Mouse (Mus musculus): ENCODE data around the gene Dnah7a.
"Not testable (repeated sequence)": the region's sequence is repeated elsewhere in the genome, so short reads cannot be mapped to it uniquely, and the experiment has no call there.

Dnah7a gene

DNA sequence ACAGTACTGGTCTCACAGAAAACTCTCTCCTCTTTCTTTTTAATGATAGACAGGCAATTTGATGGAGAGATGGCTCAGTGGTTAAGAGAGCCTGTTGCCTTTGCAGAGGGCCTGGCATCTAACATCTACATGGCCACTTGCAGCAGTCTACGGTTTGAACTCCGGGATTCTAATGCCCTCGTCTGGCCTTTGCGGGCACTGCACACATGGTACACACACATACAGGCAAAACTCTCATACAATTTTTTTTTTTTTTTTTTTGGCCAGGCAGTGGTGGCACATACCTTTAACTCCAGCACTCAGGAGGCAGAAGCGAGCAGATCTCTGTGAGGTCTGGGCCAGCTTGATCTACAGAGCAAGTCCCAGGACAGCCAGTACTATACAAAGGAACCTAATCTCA, 2.4 kb downstream of the Dnah7a start:
- no peak for DNase-seq (ENCODE audit: low spot score in 2 of 2)

DNA sequence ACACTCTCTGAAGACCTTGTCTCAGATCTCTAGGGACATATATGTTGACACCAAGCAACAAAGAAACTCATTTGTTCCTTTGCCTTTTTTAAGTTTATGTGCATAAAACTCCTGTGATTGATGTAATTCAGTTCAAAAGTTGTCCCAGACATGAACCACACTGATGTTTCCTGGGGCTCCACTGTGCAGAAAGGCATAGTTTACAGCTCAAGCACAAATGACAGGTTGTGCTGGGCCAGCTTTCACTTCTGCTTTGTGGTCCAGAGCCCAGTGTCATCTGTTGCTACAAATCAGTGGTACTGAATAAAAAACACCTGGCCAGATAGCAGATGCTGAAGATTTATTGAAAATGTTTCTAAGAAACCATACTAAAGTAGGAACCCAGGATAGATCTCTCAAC, 42.3 kb downstream of the Dnah7a start:
- not testable (repeated sequence) for DNase-seq (ENCODE audit: low spot score in 2 of 2)

DNA sequence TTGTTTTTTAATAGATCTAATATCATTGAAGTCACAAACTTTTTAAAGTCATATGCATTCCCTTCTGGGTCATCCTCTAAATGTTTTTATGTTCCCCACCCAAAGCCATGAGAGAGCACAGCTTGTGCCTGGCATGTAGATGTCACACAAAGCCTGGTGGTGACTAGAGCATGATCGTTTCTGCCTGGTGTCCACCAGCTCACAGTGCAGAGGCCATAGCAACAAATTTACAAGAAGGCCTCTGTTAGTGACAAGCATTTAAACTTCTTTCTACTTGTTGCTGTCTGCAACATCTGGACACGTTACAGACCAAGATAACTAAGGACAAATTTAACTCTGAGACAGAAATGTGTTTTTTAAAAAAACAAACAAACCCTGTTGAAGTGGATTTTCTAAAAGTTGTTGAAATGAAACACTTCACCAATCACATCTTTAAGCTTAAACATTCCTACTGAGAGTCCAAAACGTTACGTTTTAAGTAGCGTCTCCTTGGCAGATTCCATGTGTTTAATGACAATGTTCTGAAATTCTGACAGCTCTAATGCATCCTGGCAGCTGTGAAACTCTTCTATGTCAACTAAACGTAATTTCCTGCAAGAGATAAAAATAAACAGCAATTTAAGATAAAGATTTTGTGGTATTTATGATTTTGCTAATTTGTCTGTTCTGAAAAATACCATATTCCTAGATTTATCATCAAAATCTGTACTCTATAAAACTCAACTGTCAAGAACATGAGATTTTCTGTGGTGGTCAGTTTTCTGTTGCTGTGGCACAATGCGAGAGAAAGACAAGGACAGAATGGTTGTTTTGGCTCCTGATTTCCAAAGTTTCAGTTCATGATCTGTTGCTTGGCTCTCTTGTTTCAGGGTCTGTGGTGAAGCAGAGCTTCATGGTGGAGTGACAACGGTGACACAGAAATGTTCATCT, 66.5 kb downstream of the Dnah7a start:
- no peak for DNase-seq (ENCODE audit: low spot score in 2 of 2)

DNA sequence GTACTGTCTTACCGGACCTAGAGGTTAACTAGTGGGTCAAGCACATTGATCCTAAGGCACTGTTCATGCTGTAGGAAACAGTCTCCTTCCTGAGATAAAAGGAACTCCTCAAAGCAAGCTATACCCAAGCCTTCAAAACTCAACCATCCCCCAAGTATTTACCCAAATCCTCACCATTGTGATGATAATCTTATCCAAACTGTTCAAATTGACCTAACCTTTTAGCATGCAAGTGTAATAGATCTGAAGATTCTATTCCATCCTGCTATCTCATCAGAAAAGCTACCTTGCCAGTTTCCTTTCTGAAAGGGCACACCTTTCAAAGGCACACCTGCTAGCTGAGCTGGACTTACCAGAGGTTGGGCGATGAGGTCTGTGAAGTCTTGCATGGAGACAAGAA, 70.9 kb downstream of the Dnah7a start:
- not testable (repeated sequence) for DNase-seq (ENCODE audit: low spot score in 2 of 2)

DNA sequence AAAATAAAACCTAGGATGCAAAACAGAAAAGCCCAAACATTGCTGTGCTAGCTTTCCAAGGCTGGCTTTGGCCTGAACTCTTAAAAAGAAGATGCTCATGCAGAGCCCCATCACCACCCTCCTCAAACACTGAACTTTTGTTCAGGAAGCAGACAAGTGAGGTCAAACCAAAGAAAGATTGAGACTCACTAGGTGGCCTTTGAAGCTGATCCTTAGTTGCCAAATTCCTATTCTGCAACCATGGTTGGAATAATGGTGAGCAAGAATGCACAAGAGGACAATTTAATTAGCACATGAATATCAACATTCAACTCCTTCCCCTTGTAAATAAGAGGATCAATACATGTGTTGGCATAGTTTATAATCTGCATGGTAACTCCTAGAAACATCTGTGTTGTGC, 74.5 kb downstream of the Dnah7a start:
- not testable (repeated sequence) for DNase-seq (ENCODE audit: low spot score in 2 of 2)

DNA sequence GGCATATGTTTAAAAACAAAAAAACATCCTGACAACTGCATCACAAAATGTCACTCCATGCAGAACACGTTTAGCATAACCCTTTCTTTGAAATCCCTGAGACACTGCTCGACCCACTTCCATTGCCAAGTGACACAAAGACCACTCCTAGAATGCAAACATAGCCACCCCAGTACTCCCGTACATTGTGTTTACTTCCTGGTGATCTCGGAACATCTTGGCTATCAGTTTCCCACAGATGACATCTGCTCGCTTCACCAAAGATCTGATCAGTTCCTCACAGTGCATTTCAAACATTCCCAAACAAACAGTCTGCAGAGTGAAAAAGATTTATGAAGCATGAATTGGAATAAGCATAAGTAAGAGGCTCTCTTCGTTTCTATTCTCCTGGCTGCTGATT, 76.6 kb downstream of the Dnah7a start:
- DNase-seq (ENCODE audit: low spot score in 2 of 2): no peak

DNA sequence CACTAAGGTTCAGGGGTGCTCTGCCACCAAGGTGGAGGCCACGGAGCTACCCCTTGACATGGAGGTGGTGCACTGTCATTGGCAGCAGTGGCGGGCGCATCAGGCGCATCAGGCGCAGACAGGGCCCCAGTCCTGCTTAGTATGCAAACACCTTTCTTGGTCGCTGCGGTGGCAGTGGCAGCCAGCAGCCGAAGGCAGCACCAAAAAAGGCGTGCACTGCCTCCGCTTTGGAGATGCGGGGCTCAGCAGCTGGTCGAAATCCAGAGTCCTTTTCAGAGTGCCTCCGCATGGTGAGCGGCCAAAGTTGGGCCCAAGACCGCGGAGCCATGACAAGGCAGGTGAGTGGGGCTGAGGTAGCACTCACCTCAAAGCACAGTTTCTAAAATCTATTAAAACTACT, 93.1 kb downstream of the Dnah7a start:
- DNase-seq (ENCODE audit: low spot score in 2 of 2): no peak

DNA sequence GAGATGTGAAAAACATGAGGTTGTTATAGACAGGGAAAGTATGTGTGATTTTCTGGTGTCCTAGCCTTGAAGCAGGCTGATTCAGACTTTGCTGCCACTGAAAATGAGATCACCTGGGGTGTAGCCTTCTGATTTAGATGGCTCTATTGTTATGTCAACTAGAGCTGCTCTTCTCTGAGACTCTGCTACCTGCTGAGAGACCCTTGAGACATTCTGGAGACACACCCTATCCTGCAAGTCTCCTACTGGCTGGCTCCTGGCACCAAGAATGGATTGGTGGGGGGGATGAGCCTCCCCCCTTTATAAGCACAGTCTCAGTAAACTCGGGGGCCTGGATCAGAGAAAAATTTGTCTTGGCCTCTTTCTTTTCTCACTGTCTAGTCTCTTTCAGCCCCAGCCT, 125.3 kb downstream of the Dnah7a start:
- not testable (repeated sequence) for DNase-seq (ENCODE audit: low spot score in 2 of 2)

DNA sequence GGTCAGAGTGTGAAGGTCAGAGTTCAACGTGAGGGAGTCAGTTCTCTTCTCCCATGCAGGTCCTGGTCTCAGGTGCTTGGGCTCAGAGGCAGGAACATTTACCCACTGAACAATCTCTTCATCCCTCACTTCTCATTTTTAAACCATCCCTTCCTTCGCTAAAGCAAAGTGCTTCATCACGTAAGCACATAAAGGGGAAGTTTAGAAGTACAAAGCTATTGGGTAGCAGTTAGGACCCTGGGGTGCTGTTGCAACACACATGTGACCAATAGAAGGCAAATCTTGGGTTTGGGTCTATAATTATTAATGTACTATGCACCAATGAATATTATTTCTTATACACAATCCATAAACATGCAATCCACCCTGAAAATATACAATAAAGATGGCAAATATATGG, 148.7 kb downstream of the Dnah7a start:
- not testable (repeated sequence) for DNase-seq (ENCODE audit: low spot score in 2 of 2)

DNA sequence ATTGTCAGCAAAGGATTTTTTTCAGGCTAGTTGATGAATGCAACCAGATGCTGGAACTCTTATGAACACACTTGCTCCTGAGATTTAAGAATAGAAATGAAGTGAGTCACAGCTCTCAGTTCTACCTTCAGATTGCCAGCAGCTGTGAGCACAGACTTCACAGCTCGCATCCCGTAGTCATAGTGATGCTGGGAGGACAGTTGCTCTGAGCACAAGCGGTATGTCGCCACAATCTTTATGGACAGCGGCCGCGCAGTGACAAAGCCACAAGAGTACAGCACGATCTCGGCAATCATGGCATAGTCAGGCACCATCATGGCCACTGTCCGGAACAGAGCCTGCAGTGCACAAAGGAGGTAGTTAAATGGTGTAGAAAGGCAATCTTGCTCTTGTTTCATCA, 159.6 kb downstream of the Dnah7a start:
- peak; percentile 44 to 57 for DNase-seq (ENCODE audit: low spot score in 2 of 2)

DNA sequence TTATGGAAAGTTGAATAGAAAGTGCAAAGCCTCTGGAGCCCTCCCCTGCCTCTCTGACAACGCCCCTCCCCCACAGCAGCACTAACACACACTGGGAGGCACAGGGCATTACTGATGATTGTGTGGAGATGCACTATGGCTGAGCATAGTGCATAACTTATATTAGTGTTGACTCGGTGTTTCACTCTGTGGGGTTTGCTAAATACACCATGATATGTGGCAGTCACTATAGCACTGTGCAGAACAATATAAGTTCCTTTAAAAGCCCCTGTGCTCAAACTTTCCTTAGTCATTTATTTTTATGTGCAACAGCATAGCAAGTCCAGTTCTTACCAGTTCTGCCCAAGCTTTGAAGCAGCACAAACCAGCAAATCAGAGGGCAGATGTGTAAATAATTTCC, 168.2 kb downstream of the Dnah7a start:
- not testable (repeated sequence) for DNase-seq (ENCODE audit: low spot score in 2 of 2)

DNA sequence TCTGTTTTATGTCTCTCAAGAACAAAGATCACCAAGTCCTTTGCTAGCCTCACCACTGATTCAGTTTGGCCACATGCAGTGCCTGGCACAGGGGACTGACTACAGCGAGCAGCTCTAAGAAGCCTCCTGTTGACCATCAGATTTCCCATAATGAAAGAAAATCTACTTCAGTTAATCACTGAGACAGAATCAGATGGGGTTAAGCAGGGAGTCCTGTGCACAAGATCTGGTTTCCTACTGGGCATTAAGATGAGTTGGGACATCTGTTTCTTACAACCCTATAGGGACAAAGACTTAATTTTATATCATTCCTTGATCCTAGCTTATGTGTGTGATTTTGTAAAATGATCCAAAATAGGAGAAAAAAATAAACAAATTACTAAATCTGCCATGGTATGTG, 171.8 kb downstream of the Dnah7a start:
- not testable (repeated sequence) for DNase-seq (ENCODE audit: low spot score in 2 of 2)

DNA sequence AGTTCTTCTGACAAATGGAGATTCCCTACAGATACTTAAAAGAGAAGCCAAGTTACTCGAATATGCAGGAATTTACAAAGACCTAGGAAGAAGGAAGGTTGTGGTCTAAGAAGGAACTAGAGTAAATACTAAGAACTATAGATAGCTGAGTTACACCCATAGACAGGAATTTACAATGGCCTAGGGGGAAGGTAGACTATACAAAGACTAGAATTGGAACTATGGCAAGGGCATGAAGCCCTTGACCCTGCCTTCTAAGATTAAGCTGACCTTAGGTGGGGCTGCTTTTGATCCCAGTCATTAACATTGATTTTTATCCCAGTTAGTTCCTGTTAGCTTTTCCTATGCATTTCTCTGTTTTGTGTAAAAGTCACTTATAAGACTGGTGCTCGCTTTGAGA, 180.6 kb downstream of the Dnah7a start:
- DNase-seq (ENCODE audit: low spot score in 2 of 2): not testable (repeated sequence)

DNA sequence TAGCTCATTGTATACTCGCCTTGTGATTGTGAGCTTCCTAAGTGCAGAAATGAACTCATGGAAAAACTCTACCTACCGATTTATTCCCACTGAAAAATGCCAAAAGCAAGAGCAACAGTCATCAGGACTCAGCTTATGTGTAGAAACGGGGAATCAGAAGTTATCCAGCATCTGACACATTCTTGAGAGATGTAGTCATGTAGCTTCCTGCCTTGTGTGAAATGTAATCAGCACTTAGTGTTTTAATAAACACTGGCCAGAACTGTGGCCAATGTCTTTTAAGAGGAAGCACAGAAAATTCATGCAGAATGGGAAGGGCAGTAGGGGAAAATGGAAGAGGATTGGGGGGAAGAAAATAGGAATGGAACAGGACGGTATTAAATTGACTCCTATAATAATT, 232.9 kb downstream of the Dnah7a start:
- no peak for DNase-seq (ENCODE audit: low spot score in 2 of 2)

DNA sequence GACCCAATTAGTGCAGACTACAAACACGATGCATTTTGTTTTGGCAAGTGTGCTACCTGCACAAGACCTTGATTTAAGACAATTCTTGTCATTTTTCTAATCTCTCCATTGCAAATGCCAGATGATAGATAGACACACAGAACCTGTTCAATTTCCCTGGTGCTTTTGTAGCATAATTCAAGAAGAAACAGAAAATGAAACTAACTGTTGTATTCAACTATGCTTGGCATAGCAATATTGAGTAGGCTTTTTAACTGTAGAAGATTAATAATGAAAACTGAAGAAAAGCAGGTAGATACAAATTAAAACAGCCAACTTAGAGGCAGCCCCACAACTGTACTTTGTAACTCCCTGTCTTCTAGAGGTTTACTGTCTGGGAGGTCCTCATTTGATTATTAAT, 234.5 kb downstream of the Dnah7a start:
- not testable (repeated sequence) for DNase-seq (ENCODE audit: low spot score in 2 of 2)

DNA sequence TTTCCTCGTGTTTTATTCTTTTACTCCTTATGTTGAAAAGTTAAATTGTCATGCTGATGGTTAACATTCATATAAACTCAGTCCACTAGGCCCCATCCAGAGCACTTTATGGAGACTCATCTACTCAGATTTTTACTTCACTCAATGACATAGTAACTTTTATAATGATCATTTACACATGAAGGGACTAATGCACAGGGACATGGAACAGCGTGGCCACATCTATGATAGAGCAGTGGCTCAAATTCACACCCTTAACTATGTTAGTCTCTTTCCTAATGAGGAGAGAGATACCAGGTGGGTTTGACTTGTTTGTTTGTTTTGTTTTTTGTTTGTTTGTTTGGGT, 239.3 kb downstream of the Dnah7a start:
- no peak for DNase-seq (ENCODE audit: low spot score in 2 of 2)

DNA sequence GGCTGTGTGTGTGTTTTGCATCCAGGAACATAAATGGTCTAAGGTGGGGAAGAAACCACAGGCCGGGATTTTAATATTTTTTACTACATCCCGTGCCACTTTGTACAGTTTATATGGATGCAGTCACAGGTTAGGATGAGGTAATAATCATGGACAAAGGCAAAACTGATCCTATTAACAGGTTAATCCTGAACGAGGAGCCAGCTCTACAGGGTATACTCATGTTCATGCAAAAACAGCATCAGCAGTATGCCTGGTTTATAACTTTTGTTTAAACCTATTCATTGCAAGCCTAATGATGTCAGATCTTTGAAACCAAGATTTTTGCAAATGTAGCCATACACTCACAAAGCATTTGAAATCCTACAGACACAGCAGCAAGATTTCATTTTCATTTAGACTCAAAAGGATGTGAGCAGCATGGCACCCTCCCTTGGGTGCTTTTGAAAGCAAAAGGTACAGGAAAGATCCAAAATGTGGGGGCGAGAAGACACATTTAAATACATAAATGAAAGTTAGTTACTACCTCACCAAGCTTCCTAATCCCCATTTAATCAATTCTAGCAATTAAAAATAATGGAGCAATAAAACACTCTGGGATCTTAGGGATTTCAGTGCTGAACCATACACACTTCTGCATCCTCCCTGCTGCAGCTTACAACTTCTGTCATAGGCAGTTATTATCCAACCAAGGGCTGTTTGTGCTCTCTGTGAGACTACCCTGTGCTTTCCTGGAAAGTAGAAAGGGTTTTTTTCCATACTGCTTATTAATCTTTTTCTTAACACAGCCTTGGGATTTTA, 239.9 kb downstream of the Dnah7a start:
- not testable (repeated sequence) for DNase-seq (ENCODE audit: low spot score in 2 of 2)

DNA sequence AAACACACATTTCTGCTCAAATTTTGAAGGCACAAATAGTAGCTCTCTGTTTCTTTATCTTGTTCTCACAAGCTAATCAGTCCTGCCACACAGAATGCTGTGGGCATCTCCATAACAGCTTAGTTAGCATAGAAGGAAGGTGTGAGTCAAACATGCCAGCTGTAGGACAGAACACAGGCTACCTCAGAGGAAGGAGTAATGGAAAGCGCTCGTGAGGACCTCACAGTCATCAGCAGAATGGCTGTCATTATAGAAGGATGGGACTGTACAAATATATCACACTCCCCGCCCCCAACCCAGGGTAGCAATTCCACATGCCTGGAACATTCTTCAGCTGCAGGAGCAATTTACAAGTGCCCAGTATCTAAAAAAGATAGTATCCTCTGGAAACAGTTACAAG, 267.4 kb downstream of the Dnah7a start:
- not testable (repeated sequence) for DNase-seq (ENCODE audit: low spot score in 2 of 2)

DNA sequence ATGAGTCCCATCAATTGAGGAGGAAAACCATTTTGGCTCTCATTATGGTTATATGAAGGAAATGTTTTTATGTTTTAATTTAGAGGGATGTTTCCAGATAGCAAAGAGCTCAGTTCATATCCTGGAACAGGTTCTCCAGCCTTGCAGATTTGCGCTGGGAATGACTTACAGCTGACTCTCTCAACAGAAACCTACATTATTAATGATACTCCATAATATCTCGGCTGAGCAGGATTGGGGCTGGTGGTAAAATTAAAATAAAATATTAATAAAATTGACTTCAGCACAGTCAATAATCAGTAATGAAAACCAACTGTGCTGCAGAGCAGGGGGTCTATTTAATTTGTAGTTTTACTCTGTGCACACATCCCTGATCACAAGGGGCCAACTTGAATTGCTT, 274.2 kb downstream of the Dnah7a start:
- DNase-seq (ENCODE audit: low spot score in 2 of 2): not testable (repeated sequence)

DNA sequence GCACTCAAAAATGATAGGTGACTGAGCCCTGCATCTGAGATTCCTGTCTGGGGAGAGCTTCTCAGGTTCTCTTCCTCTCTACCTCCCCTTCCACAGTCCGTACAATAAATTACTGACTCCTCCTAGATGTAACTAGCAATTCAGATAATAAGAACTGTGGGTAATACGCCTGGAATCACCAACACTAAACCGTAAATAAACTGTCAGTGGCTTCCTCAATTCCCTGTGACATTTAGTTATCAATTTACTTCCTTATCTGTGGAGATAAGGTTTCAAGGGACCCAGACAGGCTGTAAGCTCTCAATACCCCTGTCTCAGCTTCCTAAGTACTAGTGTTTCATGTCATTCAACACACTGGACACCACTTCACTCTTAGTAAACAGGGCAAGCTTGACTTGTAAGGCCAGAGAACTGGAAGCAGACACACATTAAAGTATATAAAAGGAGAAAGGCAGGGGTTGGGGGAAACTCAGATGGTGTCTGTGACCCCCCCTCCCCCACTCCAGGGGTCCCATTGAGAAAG, 300.7 kb downstream of the Dnah7a start:
- DNase-seq (ENCODE audit: low spot score in 2 of 2): no peak

DNA sequence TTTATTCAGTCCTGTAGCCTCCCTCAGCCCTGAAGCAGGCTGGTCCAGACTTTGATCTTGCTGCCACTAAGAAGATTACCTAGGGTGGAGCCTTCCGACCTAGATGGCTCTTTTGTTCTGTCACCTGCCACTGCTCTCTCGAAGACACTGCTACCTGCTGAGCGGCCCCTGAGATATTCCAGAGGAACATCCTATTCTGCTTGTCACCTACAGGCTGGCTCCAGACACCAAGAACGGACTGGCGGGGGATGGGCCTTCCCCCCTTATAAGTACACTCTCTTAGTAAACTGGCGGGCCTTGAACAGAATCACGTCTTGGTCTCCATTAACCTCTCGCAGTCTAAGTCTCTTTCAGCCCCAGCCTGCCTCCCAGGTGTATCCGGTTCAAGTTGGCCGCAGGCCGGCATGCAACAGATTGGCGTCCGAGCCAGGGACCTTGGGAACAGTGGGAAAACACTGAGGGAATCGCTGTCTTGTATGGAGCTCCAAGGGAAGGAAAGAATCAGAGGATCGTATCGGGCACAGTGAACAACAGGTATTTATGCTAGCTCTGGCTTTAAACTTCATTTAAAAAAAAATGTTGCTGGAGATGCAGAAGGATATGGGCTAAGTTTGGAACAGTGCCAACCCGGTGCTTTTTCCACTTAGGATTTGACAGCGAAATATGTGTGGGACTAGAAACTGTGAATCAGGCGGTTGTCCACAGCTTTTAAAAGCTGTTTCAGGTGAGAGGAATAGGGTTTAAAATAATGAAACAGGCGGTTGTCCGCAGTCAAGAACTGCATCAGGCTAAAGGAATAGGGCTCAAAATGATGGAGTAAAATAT, 312.4 kb downstream of the Dnah7a start:
- DNase-seq (ENCODE audit: low spot score in 2 of 2): peak; percentile 9 to 12

DNA sequence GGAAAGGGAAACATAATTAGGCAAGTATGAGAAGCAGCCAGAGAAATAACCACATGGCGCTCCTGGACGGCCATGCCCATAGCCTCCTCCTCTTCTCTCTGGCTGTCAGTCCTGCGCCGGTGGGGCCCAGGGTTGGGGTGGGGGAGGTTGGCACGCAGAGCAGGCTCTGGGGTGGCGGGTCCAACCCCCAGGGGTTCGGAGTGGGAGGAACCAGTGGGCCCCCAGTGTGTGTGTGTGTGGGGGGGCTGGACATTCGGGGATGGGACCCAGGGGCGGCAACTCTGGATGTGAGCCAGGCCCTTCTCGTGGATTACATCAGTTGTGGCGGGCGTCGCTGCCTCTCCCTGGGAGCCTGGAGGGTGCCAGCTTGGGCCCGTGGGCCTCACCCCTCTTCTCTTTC, 317.8 kb downstream of the Dnah7a start:
- DNase-seq (ENCODE audit: low spot score in 2 of 2): no peak

Measured in right cerebral cortex, postnatal 36 days (tissue).